Mouse (Mus musculus) small intestine, adult 2 months (tissue): ENCODE results near the gene Desi1.

ENCODE experiments used
- CTCF ChIP-seq: fragments of 200-500 bp; IDR thresholded peaks from 2 replicates; pipeline ENCODE4 v1.5.1; 2012; ENCODE audit warnings: low read depth, mild to moderate bottlenecking, control low read depth, inconsistent platforms, low read length, moderate library complexity, mixed read lengths; ENCODE audit not compliant: insufficient replicate concordance, insufficient read length; ENCODE audit errors: extremely low read depth
- POLR2A ChIP-seq: fragments of 200-500 bp; IDR thresholded peaks from 2 replicates; pipeline ENCODE4 v1.6.1; 2012; ENCODE audit warnings: low read depth, mild to moderate bottlenecking, control low read depth, inconsistent platforms, low read length, moderate library complexity

- TF ChIP-seq CTCF (no peak), POLR2A (no peak)
Observed at GRCm38 (mm10) chr15:81957598-81957997, 76.1 kb downstream of the Desi1 start.
